Mouse (Mus musculus) MEL (cell line): ENCODE measurements around the gene Olfr544.

ENCODE experiments used
- CHD2 ChIP-seq: IDR thresholded peaks from 2 replicates; pipeline ENCODE4 v1.6.1; 2011; ENCODE audit warnings: low read length, improper control_type of control experiment
- CTCF ChIP-seq, 3 experiments: IDR thresholded peaks in 2 of 3; conservative IDR thresholded peaks in 1 of 3; 2 replicates each; pipeline ENCODE4 v1.5.1; 2011 to 2012; ENCODE audit warnings: low read length in 3 of 3, low read depth in 2 of 3, mild to moderate bottlenecking in 2 of 3, improper control_type of control experiment in 1 of 3, inconsistent platforms in 1 of 3, mixed read lengths in 1 of 3, moderate library complexity in 1 of 3; ENCODE audit not compliant: control insufficient read depth in 1 of 3, insufficient read depth in 1 of 3, poor library complexity in 1 of 3, severe bottlenecking in 1 of 3
- E2F4 ChIP-seq: IDR thresholded peaks from 2 replicates; pipeline ENCODE4 v1.6.1; 2011; ENCODE audit warnings: low read depth, low read length, improper control_type of control experiment, borderline replicate concordance
- GATA1 ChIP-seq: IDR thresholded peaks from 2 replicates; pipeline ENCODE4 v1.6.1; 2011; ENCODE audit warnings: low read depth, low read length, improper control_type of control experiment
- KAT2A ChIP-seq: conservative IDR thresholded peaks from 2 replicates; pipeline ENCODE4 v1.6.1; 2012; ENCODE audit warnings: low read depth, low read length, improper control_type of control experiment, inconsistent platforms
- MAZ ChIP-seq: IDR thresholded peaks from 2 replicates; pipeline ENCODE4 v1.6.1; 2012; ENCODE audit warnings: low read depth, mild to moderate bottlenecking, inconsistent platforms, low read length, improper control_type of control experiment
- MEF2A ChIP-seq: IDR thresholded peaks from 2 replicates; pipeline ENCODE4 v1.6.1; 2014; ENCODE audit warnings: low read depth, mild to moderate bottlenecking, inconsistent platforms, low read length, improper control_type of control experiment; ENCODE audit not compliant: poor library complexity, insufficient replicate concordance, severe bottlenecking; ENCODE audit errors: extremely low read depth
- MXI1 ChIP-seq: IDR thresholded peaks from 2 replicates; pipeline ENCODE4 v1.6.1; 2011; ENCODE audit warnings: mild to moderate bottlenecking, low read depth, low read length, improper control_type of control experiment
- POLR2A ChIP-seq, 2 experiments: IDR thresholded peaks; 2 replicates each; pipeline ENCODE4 v1.6.1; 2011 to 2012; ENCODE audit warnings: low read length in 2 of 2, mild to moderate bottlenecking in 2 of 2, control low read depth in 1 of 2, improper control_type of control experiment in 1 of 2, low read depth in 1 of 2, moderate library complexity in 1 of 2; ENCODE audit not compliant: control insufficient read depth in 1 of 2, insufficient read depth in 1 of 2, poor library complexity in 1 of 2
- POLR2AphosphoS5 ChIP-seq: IDR thresholded peaks from 2 replicates; pipeline ENCODE4 v1.6.1; 2012; ENCODE audit warnings: low read depth, borderline replicate concordance, mild to moderate bottlenecking, inconsistent platforms, low read length, moderate library complexity, mixed read lengths

DNA sequence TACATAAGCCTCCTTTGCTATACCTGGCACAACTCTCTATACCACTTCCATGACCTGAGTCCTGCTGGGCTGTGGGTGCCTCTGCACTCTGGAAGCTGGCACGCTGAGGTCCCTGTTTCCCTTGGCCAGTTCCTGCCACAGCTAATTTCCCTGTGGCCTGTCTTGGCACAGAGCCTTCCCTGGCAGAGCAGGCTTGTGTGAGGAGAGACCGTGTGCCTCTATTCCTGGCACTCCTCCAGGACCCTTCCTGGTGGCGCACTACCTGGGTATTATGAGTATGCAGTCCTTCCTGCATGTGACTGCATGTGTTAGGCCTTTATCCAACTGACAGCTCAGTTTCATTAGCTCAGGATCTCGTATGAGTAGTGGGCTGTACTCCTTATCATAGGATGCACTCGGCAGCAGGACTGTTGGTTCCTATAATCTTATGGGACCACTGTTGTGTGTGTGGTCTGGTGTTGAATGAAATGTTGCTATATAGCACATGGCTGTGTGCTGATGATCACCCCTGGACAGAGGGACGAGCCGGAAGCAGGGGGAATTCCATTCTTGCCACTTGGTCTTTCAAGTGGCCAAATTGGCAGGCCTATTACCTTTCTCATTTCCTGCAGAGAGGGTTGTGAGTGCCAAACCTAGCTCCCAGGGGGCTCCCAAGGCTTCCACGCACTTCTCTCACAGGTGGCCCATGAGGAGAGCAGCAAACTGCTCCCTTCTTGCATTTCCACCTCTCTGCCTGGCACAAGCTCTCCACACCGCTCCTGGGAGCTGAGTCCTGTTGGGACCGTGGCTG is 28.3 kb upstream of the Olfr544 start:
- TF ChIP-seq CTCF (IDR thresholded peaks at IDR 0.05 in 2 of 3, conservative IDR thresholded peaks at IDR 0.05 in 1 of 3; ENCODE audit: control insufficient read depth in 1 of 3, insufficient read depth in 1 of 3, low read depth in 2 of 3, low read length in 3 of 3, poor library complexity in 1 of 3, severe bottlenecking in 1 of 3) = no peak
- TF ChIP-seq E2F4 = no peak
- TF ChIP-seq POLR2A (IDR thresholded peaks at IDR 0.05; ENCODE audit: control insufficient read depth in 1 of 2, insufficient read depth in 1 of 2, low read depth in 1 of 2, low read length in 2 of 2, poor library complexity in 1 of 2) = no peak
- TF ChIP-seq KAT2A = no peak
- no peak for TF ChIP-seq POLR2AphosphoS5
- TF ChIP-seq MXI1 = no peak
- TF ChIP-seq CHD2 = no peak
- no peak for TF ChIP-seq GATA1
- no peak for TF ChIP-seq MAZ
- no peak for TF ChIP-seq MEF2A
